Mouse (Mus musculus) lung, adult 2 months (tissue): Measurements from ENCODE around the gene Ptgdr2.

Experiments
- CTCF ChIP-seq: fragments of 200-500 bp; IDR thresholded peaks from 2 replicates; pipeline ENCODE4 v1.5.1; 2011; ENCODE audit warnings: mild to moderate bottlenecking, low read length, control low read depth; ENCODE audit not compliant: insufficient read depth
- POLR2A ChIP-seq: fragments of 200-500 bp; IDR thresholded peaks from 2 replicates; pipeline ENCODE4 v1.6.1; 2011; ENCODE audit warnings: low read depth, mild to moderate bottlenecking, control low read depth, low read length, borderline replicate concordance; ENCODE audit errors: extremely low read depth

GRCm38 (mm10) chr19:10935029-10935428 lies 1.9 kb upstream of the Ptgdr2 start:
- TF ChIP-seq CTCF (no peak), POLR2A (no peak)
